Mouse (Mus musculus): ENCODE measurements around the gene Pla2r1. TPM values are rescaled to one million over a fixed set of nuclear protein-coding genes. Genes with fewer than 3 reads are reported as not detected.

Gene Pla2r1
- 0.53 TPM for polyA plus RNA-seq (2017; shearing (Covaris generic))

GRCm38 (mm10) chr2:60552902-60553682 lies at the start of gene Pla2r1:
Gene Pla2r1, minus strand, starts transcription at chr2:60553308.

GRCm38 (mm10) chr2:60382858-60383669 lies 170.0 kb downstream of the Pla2r1 start, which contains the start of gene Ly75:
Gene Ly75, minus strand, starts transcription at chr2:60383303.

Other genes with a start within 250 kb of the Pla2r1 start
- gene Ly75, start 170.0 kb downstream of the Pla2r1 start, polyA plus RNA-seq (2017; shearing (Covaris generic)): 27.9 TPM
- gene Itgb6, start 169.3 kb upstream of the Pla2r1 start, polyA plus RNA-seq (2017; shearing (Covaris generic)): 0.44 TPM

All from naive thymus-derived CD4-positive, alpha-beta T cell, adult 5 months (primary cell).